Mouse (Mus musculus) layer of hippocampus, adult 11-12 months (tissue): ENCODE measurements around the gene Tex26.
A peak's percentile ranks its signal among the peaks of the same experiment; 100 is the strongest.

Source experiments
- DNase-seq: peaks from one replicate; pipeline ENCODE4 v3.0.0; 2022; ENCODE audit warnings: low spot score

Gene Tex26

GRCm38 (mm10) chr5:149489136-149489535 is 49.7 kb downstream of the Tex26 start:
- peak; percentile 87 for DNase-seq

- DNase-seq = no peak
Measured at GRCm38 (mm10) chr5:149490275-149490674, 50.8 kb downstream of the Tex26 start.

- no peak for DNase-seq
Measured at GRCm38 (mm10) chr5:149495655-149496054, 56.2 kb downstream of the Tex26 start.

- DNase-seq = no peak
Measured at GRCm38 (mm10) chr5:149496401-149497066, 57.1 kb downstream of the Tex26 start.

GRCm38 (mm10) chr5:149499936-149500335 is 60.5 kb downstream of the Tex26 start:
- no peak for DNase-seq

GRCm38 (mm10) chr5:149503423-149504175 is 64.1 kb downstream of the Tex26 start:
- peak; percentile 61 for DNase-seq

GRCm38 (mm10) chr5:149504985-149505384 is 65.5 kb downstream of the Tex26 start:
- no peak for DNase-seq

- no peak for DNase-seq
Measured at GRCm38 (mm10) chr5:149506033-149506432, 66.6 kb downstream of the Tex26 start.

GRCm38 (mm10) chr5:149508094-149509029 is 68.9 kb downstream of the Tex26 start:
- DNase-seq = no peak

GRCm38 (mm10) chr5:149510323-149510722 is 70.9 kb downstream of the Tex26 start:
- DNase-seq = no peak

GRCm38 (mm10) chr5:149512695-149513094 is 73.2 kb downstream of the Tex26 start:
- no peak for DNase-seq

- DNase-seq = no peak
Measured at GRCm38 (mm10) chr5:149513438-149514086, 74.1 kb downstream of the Tex26 start.

GRCm38 (mm10) chr5:149514087-149514671 is 74.7 kb downstream of the Tex26 start:
- no peak for DNase-seq

GRCm38 (mm10) chr5:149514890-149515289 is 75.4 kb downstream of the Tex26 start:
- DNase-seq = no peak

- DNase-seq = no peak
Measured at GRCm38 (mm10) chr5:149517116-149517515, 77.7 kb downstream of the Tex26 start.
